Mouse (Mus musculus) cerebellum, adult 11-12 months (tissue): ENCODE measurements around the gene Fsd2.

Experiments
- DNase-seq: peaks from one replicate; pipeline ENCODE4 v3.0.0; 2022

Gene Fsd2

DNA sequence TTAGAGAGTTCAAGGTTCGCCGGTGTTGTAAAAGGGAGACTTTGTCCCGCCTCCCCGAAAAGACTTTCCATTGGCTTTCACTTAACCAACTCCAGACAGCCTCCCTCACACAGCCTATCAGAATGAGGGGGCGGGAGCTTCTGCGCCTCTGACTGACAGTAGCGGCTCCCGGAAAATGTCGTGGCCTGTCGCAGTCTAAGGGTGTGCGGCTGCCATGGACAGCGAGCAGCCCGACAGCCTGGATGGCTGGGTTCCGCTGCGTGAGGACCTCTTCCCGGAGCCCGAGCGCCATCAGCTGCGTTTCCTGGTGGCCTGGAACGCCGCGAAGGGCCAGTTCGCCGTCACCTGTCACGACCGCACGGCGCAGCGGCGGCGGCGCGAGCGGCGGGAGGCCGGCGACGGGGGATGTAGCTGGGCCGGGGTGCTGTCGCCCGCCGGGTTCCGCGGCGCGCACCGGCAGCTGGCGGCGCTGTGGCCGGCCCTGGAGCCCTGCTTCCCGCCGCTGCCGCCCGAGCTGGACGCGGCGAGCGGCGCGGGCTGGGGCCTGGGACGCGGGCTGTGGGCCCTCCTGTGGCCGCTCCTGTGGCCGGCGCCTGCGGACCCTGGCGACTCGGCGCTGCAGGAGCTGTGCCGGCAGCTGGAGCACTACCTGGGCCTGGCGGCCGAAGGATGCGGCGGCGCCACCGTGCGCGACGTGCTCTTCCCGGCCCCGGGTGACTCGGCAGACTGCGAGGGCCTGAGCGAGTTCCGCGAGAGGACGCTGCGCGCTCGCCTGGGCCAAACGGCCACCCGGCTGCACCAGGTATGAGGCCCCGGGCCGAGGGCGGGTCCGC lies 4.6 kb upstream of the Fsd2 start, which contains the start of gene Whamm:
Gene Whamm, plus strand, starts transcription at position 159 of the 833 bp plus-strand sequence.
- peak; percentile 91 for DNase-seq

DNA sequence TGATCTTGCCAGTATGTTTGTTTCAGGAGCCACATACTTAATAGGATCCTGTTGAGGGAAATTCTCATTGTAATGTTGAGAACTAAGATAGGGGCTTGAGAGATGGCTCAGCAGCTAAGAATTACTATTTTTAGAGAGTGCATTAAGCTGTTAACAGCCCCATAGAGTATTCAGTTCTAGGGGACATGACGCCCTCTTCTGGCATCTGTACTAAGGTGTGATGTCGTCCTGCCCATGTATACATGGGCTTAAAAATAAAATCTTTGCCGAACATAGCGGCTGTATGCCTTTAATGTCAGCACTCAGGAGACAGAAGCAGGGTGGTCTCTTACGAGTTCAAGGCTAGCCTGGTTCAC lies 4.0 kb upstream of the Fsd2 start:
- DNase-seq, result no peak

GRCm38 (mm10) chr7:81570271-81570670 lies 3.5 kb upstream of the Fsd2 start:
- DNase-seq, result no peak

DNA sequence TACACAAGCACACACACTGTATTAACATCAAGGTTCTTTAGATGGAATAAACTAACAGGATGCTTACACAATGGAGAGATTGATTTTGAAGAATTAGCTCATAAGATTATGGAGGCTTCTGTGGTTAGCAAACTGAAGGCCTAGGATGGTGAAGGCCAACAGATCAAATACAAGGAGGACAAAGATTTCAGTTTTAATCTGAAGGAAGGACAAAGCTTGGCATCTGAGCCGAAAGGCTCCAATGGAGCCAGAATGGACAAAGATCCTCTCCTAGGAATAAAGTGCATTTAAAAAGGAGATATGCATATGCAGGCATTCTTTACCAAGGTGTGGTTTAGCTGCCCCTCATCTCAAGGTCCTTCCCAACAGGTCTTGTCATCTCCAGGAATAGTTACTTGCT lies 3.1 kb upstream of the Fsd2 start:
- DNase-seq, result no peak

DNA sequence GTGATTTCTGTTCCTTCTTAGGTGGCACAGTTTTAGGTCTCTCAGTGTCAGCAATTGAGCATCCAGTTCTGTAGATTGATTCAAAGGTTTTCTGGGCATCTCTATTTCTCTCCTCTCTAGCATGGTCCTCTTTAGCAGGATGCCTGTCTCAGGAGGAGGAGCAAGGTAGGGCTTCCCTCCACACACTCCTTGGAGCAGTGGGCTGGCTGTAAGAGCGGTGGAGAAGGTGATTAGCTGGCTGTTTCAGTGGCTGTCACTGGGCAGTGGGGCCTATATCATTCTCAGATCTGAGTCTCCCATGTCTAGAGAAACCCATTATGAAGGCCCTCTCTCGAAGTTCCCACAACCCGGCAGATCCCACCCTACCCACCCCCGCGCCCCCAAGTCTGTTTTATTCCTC lies 652 bp upstream of the Fsd2 start:
- DNase-seq, result no peak

DNA sequence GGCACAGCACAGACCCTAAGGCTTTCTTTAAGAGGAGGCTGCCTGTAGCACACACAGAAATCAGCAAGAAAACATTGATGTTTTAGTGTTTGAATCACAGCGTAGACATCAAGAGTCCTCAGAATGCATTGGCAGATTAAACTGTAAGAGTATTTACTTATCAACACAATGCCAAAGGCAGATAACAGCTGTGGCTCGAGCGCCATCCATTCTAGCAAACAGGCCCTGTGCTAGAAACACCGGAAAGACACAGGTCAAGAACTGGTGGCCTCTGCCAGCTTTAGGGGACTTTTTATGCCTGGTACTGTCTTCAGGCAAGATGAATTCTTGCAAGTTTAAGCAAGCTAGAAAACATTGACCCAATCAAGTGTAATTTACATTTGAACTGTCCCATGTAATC lies 412 bp downstream of the Fsd2 start:
- no peak for DNase-seq

- peak; percentile 24 for DNase-seq
Observed at GRCm38 (mm10) chr7:81565381-81566055, 1.2 kb downstream of the Fsd2 start.

DNA sequence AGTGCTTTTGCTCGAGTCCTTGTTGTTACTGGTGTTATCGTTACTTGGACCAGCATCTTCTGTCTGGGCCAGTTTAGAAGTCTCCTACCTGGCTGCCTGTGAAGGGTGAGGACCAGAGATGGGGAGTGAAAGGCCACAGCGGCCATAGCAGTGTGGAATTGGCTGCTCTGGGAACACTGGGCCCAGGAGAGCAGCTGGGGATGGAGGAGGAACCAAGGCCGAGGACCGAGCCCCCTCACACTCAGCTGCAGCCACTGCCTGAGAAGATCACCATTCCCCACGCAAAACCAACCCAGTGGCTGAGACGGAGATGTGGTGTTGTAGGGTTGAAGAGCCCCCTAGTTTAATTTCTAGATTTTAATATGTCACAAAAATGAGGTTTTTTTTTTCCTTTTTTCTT lies 2.0 kb downstream of the Fsd2 start:
- DNase-seq, result no peak

GRCm38 (mm10) chr7:81563506-81564015 lies 3.2 kb downstream of the Fsd2 start:
- DNase-seq, result no peak

DNA sequence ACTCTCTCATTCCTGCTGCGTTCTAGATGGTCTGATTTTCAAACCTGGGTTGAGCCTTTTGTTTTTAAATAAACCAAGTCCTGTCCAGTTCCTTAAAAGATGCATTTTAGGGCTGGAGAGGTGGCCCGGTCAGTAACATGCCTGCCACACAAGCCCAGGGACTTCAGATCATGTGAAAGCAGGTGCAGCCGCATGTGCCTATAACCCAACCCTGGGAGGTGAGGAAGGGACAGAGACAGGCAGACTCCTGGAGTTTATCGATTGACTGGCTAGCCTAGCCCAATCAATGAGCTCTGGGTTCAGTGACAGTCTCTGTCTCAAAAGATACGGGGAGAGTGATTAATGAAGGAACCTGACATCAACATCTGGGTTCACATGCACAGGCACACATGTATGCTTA lies 5.5 kb downstream of the Fsd2 start:
- no peak for DNase-seq

GRCm38 (mm10) chr7:81560101-81561049 lies 6.4 kb downstream of the Fsd2 start:
- DNase-seq, result no peak

DNA sequence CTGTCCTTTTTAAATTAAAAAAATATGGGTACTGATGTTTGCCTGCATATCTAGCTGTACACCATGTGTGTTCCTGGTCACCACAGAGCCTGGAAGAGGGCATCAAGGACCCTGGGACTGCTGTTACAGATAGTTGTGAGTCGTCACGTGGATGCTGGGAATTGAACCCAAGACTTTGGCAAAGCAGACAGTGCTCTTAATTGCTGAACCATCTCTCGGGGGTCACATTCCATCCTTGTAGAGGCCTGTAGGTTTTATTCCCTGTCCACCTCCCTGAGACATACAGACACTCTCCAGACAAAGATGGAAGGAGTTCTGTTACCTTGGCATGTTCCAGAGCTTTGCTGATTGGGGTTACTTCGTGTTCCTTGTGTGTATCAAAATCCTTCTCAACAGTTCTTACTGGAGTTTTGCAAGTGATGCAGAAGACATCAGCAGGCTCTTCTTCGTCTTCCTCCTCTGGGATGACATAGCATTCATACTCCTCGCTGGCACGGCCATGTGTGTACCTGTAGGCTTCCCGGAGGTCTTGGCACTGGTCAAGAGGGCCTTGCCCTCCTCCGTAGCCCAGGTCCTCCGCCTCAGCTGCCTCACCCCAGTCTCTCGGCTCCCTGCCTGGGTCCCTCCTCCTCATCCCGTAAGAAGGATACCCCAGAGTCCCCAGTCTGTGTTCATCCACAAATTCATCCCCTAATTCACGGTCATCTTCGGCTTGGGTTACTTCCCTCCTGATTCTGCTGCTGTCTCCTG lies 7.3 kb downstream of the Fsd2 start:
- no peak for DNase-seq

DNA sequence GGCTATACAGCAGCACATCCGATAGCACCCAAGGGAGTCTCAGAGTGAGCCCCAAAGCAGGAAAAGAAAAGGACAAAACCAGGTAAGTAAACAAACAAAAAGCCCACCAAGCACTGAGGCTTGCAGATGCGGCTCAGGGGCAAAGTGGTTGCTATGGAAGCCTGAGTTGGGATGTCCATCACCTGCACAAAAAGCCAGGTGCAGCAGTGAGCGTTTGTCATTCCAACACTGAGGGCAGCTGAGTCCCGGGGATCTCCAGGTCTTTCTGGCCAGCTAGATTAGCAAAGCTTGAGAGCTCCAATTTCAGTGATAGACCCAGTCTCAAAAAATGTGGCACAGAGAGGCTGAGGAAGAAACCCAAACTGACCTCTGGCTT lies 8.8 kb downstream of the Fsd2 start:
- DNase-seq, result no peak

- DNase-seq, result no peak
Observed at GRCm38 (mm10) chr7:81557252-81557984, 9.3 kb downstream of the Fsd2 start.

DNA sequence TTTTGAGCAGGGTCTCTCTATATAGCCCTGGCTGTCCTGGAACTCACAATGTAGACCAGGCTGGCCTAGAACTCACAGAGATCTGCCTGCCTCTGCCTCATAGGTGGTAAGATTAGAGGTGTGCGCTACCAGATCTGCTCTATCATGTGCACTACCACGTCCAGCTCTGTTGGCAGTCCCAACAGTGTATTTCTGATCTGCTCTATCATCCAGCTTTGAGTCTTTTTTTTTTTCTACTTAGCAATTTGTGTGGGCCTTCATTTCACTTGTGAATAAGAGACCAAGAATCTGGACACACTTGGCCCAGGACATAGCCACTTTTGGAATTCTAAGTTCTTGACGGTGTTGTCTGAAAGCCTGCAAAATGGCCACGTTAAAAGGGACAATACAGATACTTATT lies 9.9 kb downstream of the Fsd2 start:
- DNase-seq, result no peak

- DNase-seq, result no peak
Observed at GRCm38 (mm10) chr7:81554369-81554768, 12.4 kb downstream of the Fsd2 start.

DNA sequence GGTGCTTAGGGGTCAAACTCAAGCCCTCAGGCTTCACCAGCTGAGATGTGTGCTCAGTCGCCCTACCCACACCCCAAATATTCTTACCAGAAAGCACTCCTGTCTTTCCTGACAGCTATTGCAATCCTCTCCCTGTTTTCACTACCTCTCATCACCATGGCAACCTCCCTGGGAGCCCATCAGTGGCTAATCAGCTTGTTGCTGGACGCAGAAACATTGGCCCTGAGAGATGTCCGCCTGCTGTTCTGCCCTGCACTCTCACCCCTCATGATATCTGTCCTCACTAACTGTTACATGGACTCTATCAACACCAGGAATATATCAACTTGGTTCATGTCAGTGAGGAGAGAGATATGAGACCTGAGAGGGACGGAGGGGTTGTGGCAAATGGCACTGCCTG lies 13.2 kb downstream of the Fsd2 start:
- DNase-seq, result no peak

DNA sequence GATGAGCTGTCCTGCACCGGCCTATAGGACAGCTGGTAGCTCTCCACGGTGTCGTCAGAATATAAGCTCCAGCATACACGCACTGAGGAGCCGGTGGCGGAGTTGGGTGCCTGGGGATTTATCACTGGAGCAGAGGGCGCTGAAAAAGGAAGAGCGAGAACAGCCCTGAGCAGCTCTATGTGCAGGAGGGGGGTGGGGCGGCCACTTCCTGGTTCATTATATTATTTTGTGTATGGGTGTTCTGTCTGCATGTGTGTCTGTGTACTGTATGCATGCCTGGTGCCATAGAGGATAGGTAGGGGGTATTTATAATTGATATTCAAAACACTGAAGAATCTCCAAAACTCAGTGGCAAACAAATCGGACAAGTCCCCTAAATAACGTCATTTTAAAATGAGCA lies 17.9 kb downstream of the Fsd2 start:
- DNase-seq, result no peak

DNA sequence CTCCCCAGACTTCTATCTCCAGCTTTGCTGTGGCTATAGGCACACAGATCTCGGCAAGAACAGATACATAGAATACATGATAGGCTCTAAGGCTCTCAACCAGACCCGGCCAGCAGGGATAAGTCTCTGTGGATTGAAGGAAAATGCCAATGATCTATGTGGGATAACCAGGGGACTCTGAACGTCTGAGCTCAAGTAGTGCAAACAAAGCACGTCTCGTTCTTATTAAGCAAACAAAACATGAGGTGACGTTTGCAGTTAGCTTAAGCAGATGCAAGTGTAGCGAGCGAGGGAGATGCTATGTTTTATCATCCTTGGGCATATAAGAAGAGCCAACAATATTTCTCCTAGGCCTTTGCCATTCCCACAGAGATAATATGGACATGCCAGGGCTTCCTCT lies 23.8 kb downstream of the Fsd2 start:
- no peak for DNase-seq

- peak; percentile 30 for DNase-seq
Observed at GRCm38 (mm10) chr7:81541924-81542524, 24.7 kb downstream of the Fsd2 start.

GRCm38 (mm10) chr7:81540999-81541398 lies 25.7 kb downstream of the Fsd2 start:
- no peak for DNase-seq
